Mouse (Mus musculus) heart, postnatal 0 days (tissue): ENCODE results near the gene Tekt3.

Source experiments
- CTCF ChIP-seq: IDR thresholded peaks from 2 replicates; pipeline ENCODE4 v1.5.1; 2016; ENCODE audit warnings: antibody characterized with exemption, control low read depth, low read depth
- EP300 ChIP-seq: IDR thresholded peaks from 2 replicates; pipeline ENCODE4 v1.6.1; 2016; ENCODE audit warnings: antibody characterized with exemption, low read depth

GRCm38 (mm10) chr11:63051041-63051440 is 10.4 kb upstream of the Tekt3 start:
- no peak for TF ChIP-seq CTCF
- TF ChIP-seq EP300: no peak
